Mouse (Mus musculus): ENCODE results near the gene Thap8.

DNA sequence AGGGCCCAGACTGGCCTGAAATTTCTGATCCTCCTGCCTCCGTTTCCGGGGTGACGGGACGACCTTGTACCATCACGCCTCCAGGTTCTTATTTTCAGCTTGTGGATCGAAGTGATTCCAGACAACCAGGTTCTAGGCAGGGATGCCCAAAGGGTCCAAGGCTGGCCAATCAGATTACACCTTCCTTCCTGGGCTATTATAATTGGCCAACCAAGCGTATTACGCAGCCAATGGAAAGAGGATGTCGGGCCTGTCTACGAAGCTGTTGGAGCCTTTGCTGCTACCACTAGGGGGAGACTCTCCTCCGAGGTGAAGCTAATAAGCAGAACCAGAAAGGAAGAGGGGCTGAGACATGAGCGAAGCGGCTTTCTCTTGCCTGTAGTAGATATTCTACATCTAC lies 52.0 kb downstream of the Thap8 start:
- peak; percentile 87 for TF ChIP-seq CTCF (conservative IDR thresholded peaks at IDR 0.05; ENCODE audit: insufficient read depth, insufficient read length, low read depth, low read length)
- no peak for TF ChIP-seq POLR2A (IDR thresholded peaks at IDR 0.05; ENCODE audit: low read depth, low read length)

Measured in kidney, adult 2 months (tissue).